Mouse (Mus musculus) intestine, embryonic 14.5 days (tissue): Measurements from ENCODE around the gene Gabrb3. TPM values are rescaled to one million over a fixed set of nuclear protein-coding genes. Genes with fewer than 3 reads are reported as not detected.

Source experiments
- ATAC-seq: fragments of 200-750 bp; cut with Nextera tagmentation; replicated peaks from 2 replicates; pipeline ENCODE4 v1.8.0; 2017; ENCODE audit warnings: low read depth, moderate number of reproducible peaks, moderate TSS enrichment, moderate library complexity; ENCODE audit not compliant: low FRiP score, low TSS enrichment
- DNase-seq: peaks from one replicate; pipeline ENCODE4 v3.0.0-alpha.2; 2018; ENCODE audit warnings: low spot score
- H3K27ac ChIP-seq: fragments of 300-500 bp; sonication (generic); 2 replicates; pipeline ENCODE4 v1.5.1; 2014; ENCODE audit warnings: low read depth, mild to moderate bottlenecking, control low read depth
- H3K27me3 ChIP-seq: fragments of 300-500 bp; sonication (generic); replicated peaks from 2 replicates; pipeline ENCODE4 v1.6.1; 2014; ENCODE audit warnings: low read length, control low read depth; ENCODE audit not compliant: control insufficient read depth, insufficient read depth
- H3K36me3 ChIP-seq: fragments of 300-500 bp; sonication (generic); 2 replicates; pipeline ENCODE4 v1.6.1; 2014; ENCODE audit warnings: low read length, control low read depth; ENCODE audit not compliant: control insufficient read depth, insufficient read depth
- H3K4me1 ChIP-seq: fragments of 300-500 bp; sonication (generic); replicated peaks from 2 replicates; pipeline ENCODE4 v1.6.1; 2014; ENCODE audit warnings: low read length, control low read depth, mixed read lengths; ENCODE audit not compliant: control insufficient read depth, insufficient read depth
- H3K4me2 ChIP-seq: fragments of 300-500 bp; sonication (generic); 2 replicates; pipeline ENCODE4 v1.6.1; 2014; ENCODE audit warnings: low read length
- H3K4me3 ChIP-seq: fragments of 300-500 bp; sonication (generic); 2 replicates; pipeline ENCODE4 v1.5.1; 2014; ENCODE audit warnings: low read depth, low read length, control low read depth, mixed read lengths
- H3K9ac ChIP-seq: fragments of 300-500 bp; sonication (generic); 2 replicates; pipeline ENCODE4 v1.6.1; 2014; ENCODE audit warnings: mild to moderate bottlenecking, low read length
- H3K9me3 ChIP-seq: fragments of 300-500 bp; sonication (generic); 2 replicates; pipeline ENCODE4 v1.6.1; 2016; ENCODE audit warnings: low read length, control low read depth; ENCODE audit not compliant: control insufficient read depth
- WGBS: fragments of 180-500 bp; shearing (Covaris S2); extraction: QIAGEN DNeasy Blood & Tissue Kit; methylation state at CpG from one replicate; pipeline ENCODE4 v1.1.7; 2014; 5-methylcytosine and 5-hydroxymethylcytosine counted together
- polyA plus RNA-seq: library from polyadenylated mRNA; unstranded; fragments of >200 nt; fragmentation: Nextera tagmentation; extraction: Ambion mirVana; gene quantifications from 2 replicates; pipeline ENCODE4 v1.2.1, GENCODE M21; 2014

Gene Gabrb3
- polyA plus RNA-seq, 1 experiment from 2014 or later: 2.9 TPM

- no peak overlapping the region for H3K27ac ChIP-seq
- H3K27me3 ChIP-seq: peaks cover 60% of the 10 kb centered on the region
- H3K4me1 ChIP-seq: no peaks in the 10 kb centered on the region
- ATAC-seq: peak; percentile 71
- no peak overlapping the region for H3K9ac ChIP-seq
- DNase-seq: peak; percentile 56
- H3K36me3 ChIP-seq: no peaks in the 10 kb centered on the region
- peak overlapping the region; percentile 69 for H3K4me2 ChIP-seq
- no peaks in the 10 kb centered on the region for H3K9me3 ChIP-seq
- WGBS: 3% methylated on average over 59 of the region's 72 CpGs
- peak overlapping the region; percentile 39 for H3K4me3 ChIP-seq
Measured at GRCm38 (mm10) chr7:57508860-57509632, 89.6 kb downstream of the Gabrb3 start.

GRCm38 (mm10) chr7:57509681-57510141 is 90.2 kb downstream of the Gabrb3 start, which contains the start of gene Gabra5:
Gabra5 (minus strand) TSS chr7:57510059.
- peaks cover 60% of the 10 kb centered on the region for H3K27me3 ChIP-seq
- no peaks in the 10 kb centered on the region for H3K9me3 ChIP-seq
- ATAC-seq (peak; percentile 76), DNase-seq (peak; percentile 62)
- H3K4me3 ChIP-seq: peak within 1 kb of the TSS; percentile 39
- no peaks in the 10 kb centered on the region for H3K36me3 ChIP-seq
- H3K9ac ChIP-seq: no peak within 1 kb of the TSS
- no peaks in the 10 kb centered on the region for H3K4me1 ChIP-seq
- WGBS: under 1% methylated on average over 57 of the region's 59 CpGs
- no peak within 1 kb of the TSS for H3K27ac ChIP-seq
- peak within 1 kb of the TSS; percentile 69 for H3K4me2 ChIP-seq

- H3K27ac ChIP-seq: no peak overlapping the region
- no peaks in the 10 kb centered on the region for H3K4me1 ChIP-seq
- no peaks in the 10 kb centered on the region for H3K9me3 ChIP-seq
- peaks cover 40% of the 10 kb centered on the region for H3K27me3 ChIP-seq
- no peak overlapping the region for H3K4me3 ChIP-seq
- no peak for ATAC-seq
- 31% methylated on average over 3 of the region's 3 CpGs for WGBS
- no peak for DNase-seq
- H3K9ac ChIP-seq: no peak overlapping the region
- no peaks in the 10 kb centered on the region for H3K36me3 ChIP-seq
- H3K4me2 ChIP-seq: no peak overlapping the region
Measured at GRCm38 (mm10) chr7:57512955-57513354, 93.5 kb downstream of the Gabrb3 start.

- no peak overlapping the region for H3K27ac ChIP-seq
- ATAC-seq: no peak
- no peak overlapping the region for H3K4me3 ChIP-seq
- H3K4me2 ChIP-seq: no peak overlapping the region
- no peaks in the 10 kb centered on the region for H3K36me3 ChIP-seq
- no peak overlapping the region for H3K9ac ChIP-seq
- 72% methylated on average over 4 of the region's 4 CpGs for WGBS
- H3K9me3 ChIP-seq: no peaks in the 10 kb centered on the region
- DNase-seq: no peak
- no peaks in the 10 kb centered on the region for H3K27me3 ChIP-seq
- no peaks in the 10 kb centered on the region for H3K4me1 ChIP-seq
Measured at GRCm38 (mm10) chr7:57529451-57529850, 110.0 kb downstream of the Gabrb3 start.

- ATAC-seq: no peak
- no peak overlapping the region for H3K4me2 ChIP-seq
- no peaks in the 10 kb centered on the region for H3K36me3 ChIP-seq
- H3K27ac ChIP-seq: no peak overlapping the region
- H3K4me1 ChIP-seq: no peaks in the 10 kb centered on the region
- no peak overlapping the region for H3K4me3 ChIP-seq
- no peaks in the 10 kb centered on the region for H3K27me3 ChIP-seq
- WGBS: 92% methylated on average over 8 of the region's 8 CpGs
- H3K9me3 ChIP-seq: no peaks in the 10 kb centered on the region
- H3K9ac ChIP-seq: no peak overlapping the region
- no peak for DNase-seq
Measured at GRCm38 (mm10) chr7:57529954-57530353, 110.5 kb downstream of the Gabrb3 start.

- ATAC-seq (no peak), DNase-seq (no peak)
- Histone ChIP-seq H3K4me1 (no peaks in the 10 kb centered on the region), H3K4me3 (no peak overlapping the region), H3K27me3 (no peaks in the 10 kb centered on the region), H3K36me3 (no peaks in the 10 kb centered on the region), H3K4me2 (no peak overlapping the region), H3K27ac (no peak overlapping the region), H3K9ac (no peak overlapping the region), H3K9me3 (no peaks in the 10 kb centered on the region)
- WGBS: 71% methylated on average over 10 of the region's 10 CpGs
Measured at GRCm38 (mm10) chr7:57532676-57533075, 113.2 kb downstream of the Gabrb3 start.

- no peaks in the 10 kb centered on the region for H3K27me3 ChIP-seq
- H3K4me1 ChIP-seq: no peaks in the 10 kb centered on the region
- ATAC-seq (no peak), DNase-seq (no peak)
- H3K27ac ChIP-seq: no peak overlapping the region
- no peak overlapping the region for H3K4me3 ChIP-seq
- H3K9ac ChIP-seq: no peak overlapping the region
- no peaks in the 10 kb centered on the region for H3K9me3 ChIP-seq
- H3K4me2 ChIP-seq: no peak overlapping the region
- WGBS: 21% methylated on average over 7 of the region's 7 CpGs
- no peaks in the 10 kb centered on the region for H3K36me3 ChIP-seq
Measured at GRCm38 (mm10) chr7:57538565-57538964, 119.1 kb downstream of the Gabrb3 start.

- WGBS: 70% methylated on average over 3 of the region's 3 CpGs
- Histone ChIP-seq H3K27ac (no peak overlapping the region), H3K36me3 (no peaks in the 10 kb centered on the region), H3K4me3 (no peak overlapping the region), H3K4me1 (no peaks in the 10 kb centered on the region), H3K9me3 (no peaks in the 10 kb centered on the region), H3K27me3 (no peaks in the 10 kb centered on the region), H3K9ac (no peak overlapping the region), H3K4me2 (no peak overlapping the region)
- DNase-seq (no peak), ATAC-seq (no peak)
Measured at GRCm38 (mm10) chr7:57560732-57561436, 141.4 kb downstream of the Gabrb3 start.
